ENCODE assay signal across 8 mouse cellular contexts in genomic region chr15:81812287-81812686, GRCm38 (mm10). TPM values are rescaled to one million over a fixed set of nuclear protein-coding genes. Genes with fewer than 3 reads are reported as not detected.
A peak's percentile ranks its signal among the peaks of the same experiment; 100 is the strongest.
DNase-seq lines count a peak whose midpoint lies in the region; ATAC-seq and TF ChIP-seq lines count a peak whose summit lies in the region.

No protein-coding gene starts in this region.

- no peak for DNase-seq in cerebellum, adult 2 months
- no peak for DNase-seq in cerebellum, postnatal 25 days
- peak; percentile 57 for DNase-seq in 3T3-L1 (ENCODE audit: low read depth, low spot score)
- no peak for DNase-seq in forebrain, embryonic 11.5 days (ENCODE audit: low spot score)
- DNase-seq in embryo, embryonic 11 days: no peak
- no peak for DNase-seq in thymus, postnatal 10 days (ENCODE audit: low spot score in 2 of 2)

- H3K4me1 ChIP-seq in cerebellum, adult 2 months (ENCODE audit: control insufficient read depth, insufficient read depth, low read length): peaks cover 33% of the 10 kb centered on the region
- H3K4me1 ChIP-seq in forebrain, embryonic 11.5 days (replicated peaks; ENCODE audit: control insufficient read depth, insufficient read depth, low read length): peaks cover 8% of the 10 kb centered on the region; the same call in 1 of the 2 replicates
- peaks cover 47% of the 10 kb centered on the region for H3K4me1 ChIP-seq in liver, embryonic 12.5 days

- H3K27me3 ChIP-seq in cerebellum, adult 2 months (ENCODE audit: control insufficient read depth, insufficient read depth, low read length): no peaks in the 10 kb centered on the region
- no peaks in the 10 kb centered on the region for H3K27me3 ChIP-seq in forebrain, embryonic 11.5 days (ENCODE audit: control insufficient read depth, insufficient read depth, low read length)
- no peaks in the 10 kb centered on the region for H3K27me3 ChIP-seq in liver, embryonic 12.5 days (replicated peaks)

- no peaks in the 10 kb centered on the region; the same call in 1 of the 2 replicates for H3K36me3 ChIP-seq in forebrain, embryonic 11.5 days (ENCODE audit: control insufficient read depth, insufficient read depth, low read length)
- peaks cover 15% of the 10 kb centered on the region; the same call in 1 of the 2 replicates for H3K36me3 ChIP-seq in liver, embryonic 12.5 days

- WGBS in cerebellum, adult 2 months: under 1% methylated on average over 3 of the region's 3 CpGs
- 41% methylated on average over 3 of the region's 3 CpGs for WGBS in forebrain, embryonic 11.5 days
- 43% methylated on average over 3 of the region's 3 CpGs for WGBS in liver, embryonic 12.5 days (ENCODE audit: insufficient replicate concordance)

- peak overlapping the region; percentile 29; the same call in 1 of the 2 replicates for H3K27ac ChIP-seq in cerebellum, adult 2 months (ENCODE audit: insufficient read depth, low read length)
- H3K27ac ChIP-seq in forebrain, embryonic 11.5 days (ENCODE audit: low read depth, low read length): 0 out of 2 replicates have a peak overlapping the region, but pooled peaks have one; percentile 68
- 0 out of 2 replicates have a peak overlapping the region, but pooled peaks have one; percentile 33 for H3K27ac ChIP-seq in liver, embryonic 12.5 days

- peak overlapping the region; percentile 91 for H3K4me2 ChIP-seq in forebrain, embryonic 11.5 days (ENCODE audit: low read depth, low read length, severe bottlenecking)
- peak overlapping the region; percentile 99 for H3K4me2 ChIP-seq in liver, embryonic 12.5 days

- peak overlapping the region; percentile 58 for H3K4me3 ChIP-seq in cerebellum, adult 2 months (replicated peaks; ENCODE audit: insufficient read depth, low read depth, low read length)
- H3K4me3 ChIP-seq in forebrain, embryonic 11.5 days (ENCODE audit: low read depth, low read length): peak overlapping the region; percentile 71
- H3K4me3 ChIP-seq in liver, embryonic 12.5 days: peak overlapping the region; percentile 77

- TF ChIP-seq POLR2A in cerebellum, adult 2 months (IDR thresholded peaks at IDR 0.05; ENCODE audit: borderline replicate concordance, insufficient read depth, low read length): no peak

- TF ChIP-seq CTCF in cerebellum, adult 2 months (IDR thresholded peaks at IDR 0.05; ENCODE audit: borderline replicate concordance, insufficient read depth, low read depth, low read length): no peak

- ATAC-seq in forebrain, embryonic 11.5 days (replicated peaks; ENCODE audit: low FRiP score): no peak
- ATAC-seq in liver, embryonic 12.5 days: no peak
- no peak for ATAC-seq in granulocyte monocyte progenitor cell, adult 5-6 weeks (replicated peaks; ENCODE audit: poor library complexity, severe bottlenecking)

- H3K9me3 ChIP-seq in forebrain, embryonic 11.5 days (ENCODE audit: control insufficient read depth, low read length): no peaks in the 10 kb centered on the region
- no peaks in the 10 kb centered on the region for H3K9me3 ChIP-seq in liver, embryonic 12.5 days (replicated peaks)

- peak overlapping the region; percentile 71 for H3K9ac ChIP-seq in forebrain, embryonic 11.5 days (ENCODE audit: low read length)
- peak overlapping the region; percentile 77 for H3K9ac ChIP-seq in liver, embryonic 12.5 days

RNA-seq across cellular contexts. Expression of gene Tef, which starts 10.1 kb away (rescaled TPM):
- 279 and 288 TPM in 2 replicates for polyA plus RNA-seq in cerebellum, adult 2 months (2012; rRNA removed)
- polyA plus RNA-seq in forebrain, embryonic 11.5 days (2014; fragmentation: Nextera tagmentation; extraction: Ambion mirVana): 16.8 and 17.4 TPM in 2 replicates
- 8.4 and 9.5 TPM in 2 replicates for polyA plus RNA-seq in liver, embryonic 12.5 days (2016; fragmentation: Nextera tagmentation; extraction: Ambion mirVana)
- 6.6 and 9.4 TPM in 2 replicates for total RNA-seq in granulocyte monocyte progenitor cell, adult 5-6 weeks (2014; fragmentation: Nextera tagmentation)
- total RNA-seq in granulocyte monocyte progenitor cell, adult 5-6 weeks (2017): 6.9 and 10.1 TPM in 2 replicates

RNA-seq across cellular contexts. Expression of gene Tob2, which starts 46.3 kb away (rescaled TPM):
- 36.9 and 51.5 TPM in 2 replicates for polyA plus RNA-seq in cerebellum, adult 2 months (2012; rRNA removed)
- 22.1 and 23.6 TPM in 2 replicates for polyA plus RNA-seq in forebrain, embryonic 11.5 days (2014; fragmentation: Nextera tagmentation; extraction: Ambion mirVana)
- 12.8 and 14.5 TPM in 2 replicates for polyA plus RNA-seq in liver, embryonic 12.5 days (2016; fragmentation: Nextera tagmentation; extraction: Ambion mirVana)
- total RNA-seq in granulocyte monocyte progenitor cell, adult 5-6 weeks (2014; fragmentation: Nextera tagmentation): 35.0 and 39.6 TPM in 2 replicates
- 14.7 and 19.3 TPM in 2 replicates for total RNA-seq in granulocyte monocyte progenitor cell, adult 5-6 weeks (2017)

RNA-seq across cellular contexts. Expression of gene Phf5a, which starts 59.4 kb away (rescaled TPM):
- 62.4 and 67.3 TPM in 2 replicates for polyA plus RNA-seq in cerebellum, adult 2 months (2012; rRNA removed)
- polyA plus RNA-seq in forebrain, embryonic 11.5 days (2014; fragmentation: Nextera tagmentation; extraction: Ambion mirVana): 186 and 216 TPM in 2 replicates
- polyA plus RNA-seq in liver, embryonic 12.5 days (2016; fragmentation: Nextera tagmentation; extraction: Ambion mirVana): 140 and 145 TPM in 2 replicates
- 101 and 107 TPM in 2 replicates for total RNA-seq in granulocyte monocyte progenitor cell, adult 5-6 weeks (2014; fragmentation: Nextera tagmentation)
- total RNA-seq in granulocyte monocyte progenitor cell, adult 5-6 weeks (2017): 79.2 and 148 TPM in 2 replicates

RNA-seq across cellular contexts. Expression of gene Aco2, which starts 59.8 kb away (rescaled TPM):
- polyA plus RNA-seq in cerebellum, adult 2 months (2012; rRNA removed): 621 and 638 TPM in 2 replicates
- 169 and 171 TPM in 2 replicates for polyA plus RNA-seq in forebrain, embryonic 11.5 days (2014; fragmentation: Nextera tagmentation; extraction: Ambion mirVana)
- 131 and 132 TPM in 2 replicates for polyA plus RNA-seq in liver, embryonic 12.5 days (2016; fragmentation: Nextera tagmentation; extraction: Ambion mirVana)
- 123 and 126 TPM in 2 replicates for total RNA-seq in granulocyte monocyte progenitor cell, adult 5-6 weeks (2014; fragmentation: Nextera tagmentation)
- 156 and 180 TPM in 2 replicates for total RNA-seq in granulocyte monocyte progenitor cell, adult 5-6 weeks (2017)

Comparison
In these comparisons a context has a peak if more than half of its experiments do, and no peak if none do; other contexts are left out.
1. RNA of gene Tef, which starts 10.1 kb away (polyA plus RNA-seq): 279 to 288 TPM in cerebellum, adult 2 months; 16.8 to 17.4 TPM in forebrain, embryonic 11.5 days and 8.4 to 9.5 TPM in liver, embryonic 12.5 days; every median in the first group is over 10 times any median in the second.
2. Peak in every context shown above with its lines, with median percentiles within 50 percentile points of each other: H3K27ac ChIP-seq and H3K4me3 ChIP-seq.